Comparison of ENCODE assay signal across 11 mouse cellular contexts in genomic region chr13:94381829-94382675, GRCm38 (mm10). TPM values are rescaled to one million over a fixed set of nuclear protein-coding genes. Genes with fewer than 3 reads are reported as not detected.
DNase-seq lines count a peak whose midpoint lies in the region; ATAC-seq and TF ChIP-seq lines count a peak whose summit lies in the region.
"Had no signal": no experiment of that assay in that cellular context is flagged by ENCODE, and none has a peak within 500 bp of the region (broad histone marks: within the 10 kb centered on the region; RNA-seq: fewer than 3 reads in every experiment).

No protein-coding gene starts in this region.

- DNase-seq in embryo, embryonic 10.5 days (ENCODE audit: low spot score): peak; percentile 6
- DNase-seq in embryo, embryonic 9.5 days (ENCODE audit: extremely low spot score): no peak
- DNase-seq in liver, adult 2 months (ENCODE audit: extremely low read depth, low read depth, low spot score): peak; percentile 60
- no peak for DNase-seq in liver
- no peak for DNase-seq in urinary bladder, postnatal 36 days (ENCODE audit: low spot score in 2 of 2)
- DNase-seq in thymus, postnatal 4 days: no peak
- DNase-seq: B cell, adult 2 months; cerebellum, postnatal 25 days had no signal

- peak overlapping the region; percentile 30 for H3K9ac ChIP-seq in liver, adult 2 months (ENCODE audit: low read depth, low read length)
- H3K9ac ChIP-seq: kidney, embryonic 15.5 days had no signal

- no peaks in the 10 kb centered on the region for H3K36me3 ChIP-seq in liver, adult 2 months (ENCODE audit: control insufficient read depth, insufficient read depth, low read length)
- H3K36me3 ChIP-seq in erythroblast, embryonic 14.5 days (ENCODE audit: control insufficient read depth): peaks cover 5% of the 10 kb centered on the region; the same call in 1 of the 2 replicates
- H3K36me3 ChIP-seq: kidney, embryonic 15.5 days had no signal

- H3K4me1 ChIP-seq in liver, adult 2 months (ENCODE audit: control insufficient read depth, insufficient read depth, low read length): peaks cover 10% of the 10 kb centered on the region
- peaks cover 5% of the 10 kb centered on the region for H3K4me1 ChIP-seq in erythroblast, embryonic 14.5 days (ENCODE audit: control insufficient read depth)

- H3K9me3 ChIP-seq in erythroblast, embryonic 14.5 days (ENCODE audit: control insufficient read depth, low read length): no peaks in the 10 kb centered on the region
- H3K9me3 ChIP-seq: kidney, embryonic 15.5 days had no signal

- no peaks in the 10 kb centered on the region for H3K27me3 ChIP-seq in liver, adult 2 months (ENCODE audit: control insufficient read depth, insufficient read depth, low read length)
- no peaks in the 10 kb centered on the region for H3K27me3 ChIP-seq in erythroblast, embryonic 14.5 days (ENCODE audit: control insufficient read depth)
- H3K27me3 ChIP-seq: kidney, embryonic 15.5 days had no signal

- peaks cover 25% of the 10 kb centered on the region; the same call in 1 of the 2 replicates for H3K79me2 ChIP-seq in liver, adult 2 months (ENCODE audit: control insufficient read depth, insufficient read depth, low read length)

- no peak for TF ChIP-seq CTCF in liver, adult 2 months (IDR thresholded peaks at IDR 0.05; ENCODE audit: low read depth, low read length)

- ATAC-seq in monocyte, adult 5-6 weeks (replicated peaks; ENCODE audit: insufficient number of reproducible peaks, low FRiP score, low TSS enrichment, poor library complexity, severe bottlenecking): peak; percentile 67

- H3K4me3 ChIP-seq in liver, adult 2 months (ENCODE audit: insufficient read depth, low read depth, low read length): peak overlapping the region; percentile 41
- peak overlapping the region; percentile 48 for H3K4me3 ChIP-seq in erythroblast, embryonic 14.5 days (replicated peaks)
- H3K4me3 ChIP-seq: kidney, embryonic 15.5 days had no signal

- WGBS in liver, adult 2 months: 34% methylated on average over 8 of the region's 8 CpGs

- H3K27ac ChIP-seq in liver, adult 2 months (replicated peaks; ENCODE audit: insufficient read depth, low read depth, low read length): peak overlapping the region; percentile 61
- H3K27ac ChIP-seq: kidney, embryonic 15.5 days had no signal

- TF ChIP-seq POLR2A in liver, adult 2 months (IDR thresholded peaks at IDR 0.05; ENCODE audit: extremely low read depth, insufficient read depth, low read length): no peak

RNA-seq across cellular contexts. Expression of gene Ap3b1, which starts 23.3 kb away (rescaled TPM):
- 27.9 and 28.3 TPM in 2 replicates for total RNA-seq in liver, adult 2 months (2014; rRNA removed)
- 17.8 and 21.1 TPM in 2 replicates for polyA plus RNA-seq in liver, adult 2 months (2012; rRNA removed)
- 0.85 and 0.87 TPM in 2 replicates for polyA plus RNA-seq in erythroblast, embryonic 14.5 days (2012)
- total RNA-seq in monocyte, adult 5-6 weeks (2017): 89.3 to 127 TPM (median 95.5 TPM) in 3 replicates

Comparison
In these comparisons a context has a peak if more than half of its experiments do, and no peak if none do; other contexts are left out.
1. DNase-seq: peak in embryo, embryonic 10.5 days (single experiment) and liver, adult 2 months (single experiment); none in embryo, embryonic 9.5 days (single experiment), liver (single experiment), urinary bladder, postnatal 36 days (0 of 2) and thymus, postnatal 4 days (single experiment).